Mouse (Mus musculus) spleen, postnatal 10 days (tissue): Measurements from ENCODE around the gene Fzr1.

Experiments
- DNase-seq, 2 experiments: peaks; one replicate each; pipeline ENCODE4 v3.0.0; 2021 to 2022; ENCODE audit warnings: low spot score in 2 of 2

Fzr1 gene

DNA sequence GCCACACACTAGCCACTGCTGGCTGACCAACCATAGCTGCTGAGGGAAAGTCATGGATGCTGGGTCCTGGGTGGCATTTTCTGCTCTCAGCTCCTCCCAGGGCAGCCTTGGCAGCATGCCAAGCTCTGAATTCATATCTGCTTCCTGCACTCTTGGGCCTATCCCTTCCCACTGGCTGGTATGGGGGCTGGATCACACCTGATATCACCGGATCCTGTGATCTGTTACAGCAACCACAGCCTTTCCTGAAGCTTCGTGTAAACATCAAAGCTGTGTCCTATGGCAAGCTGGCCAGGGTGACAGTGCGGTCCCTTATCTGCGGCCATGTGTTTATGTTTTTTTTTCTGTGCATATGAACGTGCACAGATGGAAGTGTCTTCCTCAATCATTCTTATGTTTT, 3.7 kb upstream of the Fzr1 start:
- DNase-seq: peak; percentile 89 to 94

- DNase-seq: peak in 1 of 2 experiments; percentile 54
These were observed 1.6 kb upstream of the Fzr1 start for GRCm38 (mm10) chr10:81379809-81380378.

DNA sequence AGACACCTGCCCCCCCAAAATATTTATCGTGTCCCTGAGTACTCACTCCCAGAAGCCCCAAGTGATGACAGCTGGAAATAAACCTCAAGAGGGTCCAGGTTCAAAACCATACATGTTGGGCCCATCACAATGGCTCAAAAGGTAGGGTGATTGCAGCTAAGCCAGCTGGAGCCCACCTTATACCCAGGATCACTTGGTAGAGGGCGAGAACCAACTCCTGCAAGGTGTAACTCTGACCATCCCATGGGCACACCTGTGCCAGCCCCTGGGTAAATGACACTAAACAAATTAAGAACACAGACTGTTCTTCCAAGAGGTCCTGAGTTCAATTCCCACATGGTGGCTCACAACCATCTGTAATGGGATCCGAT, 852 bp upstream of the Fzr1 start:
- DNase-seq: peak in 1 of 2 experiments; percentile 57

- peak; percentile 100 for DNase-seq
These were observed 352 bp upstream of the Fzr1 start for GRCm38 (mm10) chr10:81378553-81379182.

DNA sequence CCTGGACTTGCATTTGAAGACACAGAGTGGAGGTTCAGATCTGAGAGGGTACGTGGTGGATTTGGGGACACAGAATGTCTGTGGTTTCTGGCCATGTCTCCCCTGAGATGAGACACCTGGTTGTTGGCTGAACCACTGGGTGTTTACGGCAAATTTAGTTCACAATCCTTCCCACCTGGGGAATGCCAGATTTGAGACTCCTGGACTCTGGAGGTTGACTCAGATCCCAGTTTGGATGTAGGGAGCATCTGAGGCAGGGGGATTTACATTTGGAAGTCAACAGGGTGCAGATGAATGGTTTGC, 1.0 kb downstream of the Fzr1 start:
- peak in 1 of 2 experiments; percentile 26 for DNase-seq

DNA sequence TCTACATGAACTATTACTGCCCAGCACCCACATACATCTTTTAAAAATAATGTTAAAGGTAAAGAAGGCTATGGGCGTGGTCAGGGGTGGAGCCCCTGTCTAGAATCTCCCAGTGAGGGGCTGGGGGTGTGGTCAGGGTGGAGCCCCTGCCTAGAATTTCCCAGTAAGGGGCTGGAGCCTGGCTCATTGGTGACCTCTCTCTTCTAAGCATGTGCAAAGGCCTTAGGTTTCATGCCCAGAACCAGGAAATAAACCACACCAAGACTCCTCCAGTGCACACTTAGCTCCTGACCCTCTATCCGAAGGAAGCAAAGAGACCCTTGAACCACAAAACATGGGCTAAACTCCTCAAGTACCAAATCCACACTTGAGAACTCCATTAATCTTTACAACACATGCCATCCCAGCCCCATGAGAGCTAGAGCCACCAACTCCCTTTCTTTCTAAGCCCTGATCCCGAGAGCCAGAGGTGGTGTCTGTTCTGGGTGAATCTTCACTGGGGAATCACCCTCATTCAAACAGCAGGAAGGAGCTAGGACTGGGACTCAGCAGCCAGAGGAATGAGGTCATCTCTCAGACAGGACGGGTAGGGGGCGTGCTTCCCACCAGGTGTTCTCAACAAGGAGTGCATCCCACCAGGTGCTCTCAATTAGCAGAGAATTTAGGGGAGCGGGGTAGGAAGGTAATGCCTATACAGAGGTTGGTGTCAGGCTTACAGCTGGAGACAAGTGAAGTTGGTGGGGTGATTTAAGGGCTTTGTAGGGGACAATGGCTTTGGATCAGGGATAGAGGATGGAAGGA, 1.6 kb downstream of the Fzr1 start:
- DNase-seq: peak; percentile 70 to 72

- DNase-seq: no peak
These were observed 3.0 kb downstream of the Fzr1 start for GRCm38 (mm10) chr10:81375322-81375721.

- DNase-seq: no peak
These were observed 11.2 kb downstream of the Fzr1 start for GRCm38 (mm10) chr10:81367207-81367495.

DNA sequence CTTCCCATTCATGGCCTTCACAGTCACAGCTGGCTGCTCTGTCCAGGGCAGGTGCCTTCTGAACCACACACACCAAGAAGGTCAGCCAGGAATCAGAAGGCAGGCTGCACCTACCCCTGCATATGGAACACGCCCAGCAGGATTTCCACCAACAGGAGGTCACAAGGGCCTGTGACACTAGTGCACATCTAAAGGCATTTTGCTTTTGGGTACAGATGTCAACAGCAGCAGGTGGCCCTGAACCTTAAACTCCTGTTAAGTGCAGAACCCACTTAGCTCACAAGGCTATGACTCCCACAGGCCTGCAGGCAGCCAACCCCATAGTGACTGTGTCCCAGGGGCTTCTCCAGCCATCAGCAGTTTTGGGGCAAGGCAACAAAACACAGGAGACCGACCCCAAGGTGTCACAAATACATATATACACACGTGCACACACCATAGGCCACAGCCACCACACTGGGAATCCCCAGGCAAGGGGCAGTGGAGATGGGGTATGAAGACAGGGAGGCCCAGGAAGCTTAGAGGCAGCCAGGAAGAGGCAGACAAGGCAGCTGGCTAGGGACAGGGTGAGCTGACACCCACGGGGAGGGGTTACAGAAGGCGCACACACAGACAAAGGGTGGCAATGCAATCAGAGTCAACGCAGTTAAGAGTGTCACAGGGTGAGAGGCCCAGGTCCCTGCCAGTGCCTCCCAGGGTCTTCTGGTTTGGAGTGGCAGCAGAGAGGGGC, 11.7 kb downstream of the Fzr1 start:
- peak in 1 of 2 experiments; percentile 34 for DNase-seq

GRCm38 (mm10) chr10:81365672-81366476, 12.4 kb downstream of the Fzr1 start, which contains the start of gene 4930404N11Rik:
4930404N11Rik (minus strand) TSS chr10:81365816.
- DNase-seq: peak; percentile 47 to 49

GRCm38 (mm10) chr10:81365073-81365472, 13.2 kb downstream of the Fzr1 start:
- peak in 1 of 2 experiments; percentile 43 for DNase-seq

- DNase-seq: peak in 1 of 2 experiments; percentile 45
These were observed 13.7 kb downstream of the Fzr1 start for GRCm38 (mm10) chr10:81364666-81365065.

DNA sequence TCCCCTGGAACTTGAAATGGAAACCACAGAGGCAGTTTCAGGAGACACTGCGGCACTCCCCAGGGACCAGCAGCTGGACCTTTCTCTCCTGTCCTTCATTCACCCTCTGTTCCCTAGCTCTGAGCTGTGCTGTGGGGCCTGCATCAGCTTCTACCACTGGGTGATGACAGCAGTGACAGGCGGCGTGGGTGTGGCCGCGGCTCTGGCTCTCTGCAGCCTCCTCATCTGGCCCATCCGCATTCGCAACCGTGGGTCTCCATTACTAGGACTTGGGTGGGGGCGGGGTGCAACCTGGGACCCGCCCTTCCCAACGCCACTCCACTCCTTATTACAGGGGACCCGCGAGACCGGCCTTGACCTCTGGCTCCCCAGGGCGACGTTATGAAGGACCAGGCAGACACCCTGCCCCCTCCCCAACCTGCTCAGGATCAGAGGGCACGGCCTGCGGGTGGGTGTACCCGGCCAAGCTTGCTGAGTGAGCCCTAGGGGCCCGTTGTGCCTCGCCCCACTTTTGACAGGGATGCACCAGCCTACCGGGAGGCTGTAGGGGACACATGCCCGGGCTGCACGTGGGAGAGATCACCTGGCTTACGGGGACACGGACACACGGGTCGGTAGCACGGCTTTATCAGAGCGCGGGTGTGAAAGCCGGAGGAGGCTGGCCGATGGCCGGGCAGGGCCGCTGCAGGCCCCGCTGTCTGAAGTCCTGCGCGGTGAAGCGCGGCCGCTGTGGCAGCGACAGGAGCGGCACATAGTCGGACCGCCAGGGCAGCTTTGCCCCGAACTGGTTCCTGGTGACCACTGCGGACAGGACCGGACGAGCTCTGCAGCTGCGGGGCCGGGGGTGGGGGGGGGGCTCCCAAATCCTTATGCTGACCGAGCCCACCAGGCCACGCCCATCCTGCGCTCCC, 14.6 kb downstream of the Fzr1 start:
- peak in 1 of 2 experiments; percentile 49 for DNase-seq

DNA sequence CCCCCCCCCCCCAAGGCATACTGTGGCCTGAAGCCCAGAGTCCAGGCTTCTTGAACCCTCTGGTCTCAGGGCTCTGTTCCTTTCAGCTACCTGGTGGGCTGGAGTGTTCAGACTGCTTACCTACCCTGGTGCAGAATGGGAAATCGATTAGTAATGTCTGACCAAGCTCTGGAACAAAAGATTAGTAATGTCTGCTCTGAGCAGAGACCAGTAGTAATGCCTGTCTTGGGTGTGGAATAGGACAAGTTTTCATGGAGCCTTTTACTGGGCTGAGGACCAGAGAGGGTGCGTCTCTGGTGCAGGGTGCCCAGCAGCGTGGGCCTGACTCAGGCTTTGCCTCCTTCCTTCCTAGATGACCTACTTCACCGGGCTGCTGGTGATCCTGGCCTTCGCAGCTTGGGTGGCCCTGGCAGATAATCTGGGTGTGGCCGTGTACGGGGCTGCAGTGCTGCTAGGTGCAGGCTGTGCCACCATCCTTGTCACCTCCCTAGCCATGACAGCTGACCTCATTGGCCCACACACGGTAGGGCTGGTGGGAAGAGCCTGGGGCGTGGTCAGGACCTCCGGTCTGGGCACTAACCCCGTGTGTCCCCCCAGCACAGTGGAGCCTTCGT, 15.9 kb downstream of the Fzr1 start:
- peak; percentile 75 to 85 for DNase-seq

GRCm38 (mm10) chr10:81360721-81361120, 17.6 kb downstream of the Fzr1 start:
- DNase-seq: peak in 1 of 2 experiments; percentile 29

- DNase-seq: no peak
These were observed 19.5 kb downstream of the Fzr1 start for GRCm38 (mm10) chr10:81358841-81359240.

DNA sequence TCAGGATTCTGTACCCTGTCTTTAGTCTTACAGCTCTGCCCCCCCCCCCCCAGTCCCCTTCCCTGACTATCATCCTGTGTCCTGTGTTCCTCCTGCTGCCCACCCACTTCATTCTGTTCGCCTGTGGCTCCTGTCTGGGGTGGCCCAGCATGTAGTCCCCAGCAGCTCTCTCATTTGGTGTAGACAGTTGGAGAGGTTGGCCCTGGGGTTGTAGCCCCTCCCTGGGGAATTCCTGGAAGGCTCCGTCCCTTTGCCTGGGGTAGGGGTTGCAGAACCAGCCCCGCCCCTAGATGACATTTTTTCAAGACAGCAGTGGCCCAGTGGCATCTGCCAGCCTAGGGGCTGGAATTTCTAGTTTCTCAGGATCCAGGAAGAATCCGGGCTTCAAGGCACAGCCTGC, 20.1 kb downstream of the Fzr1 start:
- DNase-seq: peak in 1 of 2 experiments; percentile 39

- peak; percentile 83 to 95 for DNase-seq
These were observed 21.1 kb downstream of the Fzr1 start, which contains the start of gene Mfsd12 for GRCm38 (mm10) chr10:81356991-81357844. Mfsd12 (plus strand) TSS chr10:81357491.
